Mouse (Mus musculus) kidney, adult 18-20 months (tissue): ENCODE measurements around the gene Zfp574.

Experiments used
- DNase-seq: peaks from one replicate; pipeline ENCODE4 v3.0.0; 2021

Zfp574 gene

DNA sequence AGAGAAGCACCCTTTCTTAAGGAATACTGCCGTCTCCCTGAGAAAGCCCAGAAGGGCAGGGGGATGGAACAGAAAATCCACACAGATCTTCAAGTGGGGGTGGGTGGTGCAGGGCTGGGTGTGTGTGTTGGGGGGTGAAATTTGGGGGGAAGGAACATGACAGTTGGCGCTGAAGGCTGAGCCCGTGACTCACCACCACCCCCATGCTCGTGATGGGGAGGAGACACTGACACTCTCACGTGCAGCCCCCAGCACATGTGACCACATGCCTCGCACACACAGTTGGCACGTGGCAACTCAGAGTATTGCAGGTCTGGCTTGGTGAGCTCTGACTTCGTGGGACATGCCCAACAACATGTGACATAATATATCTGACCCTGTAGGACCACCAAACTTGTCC is 1.6 kb downstream of the Zfp574 start:
- no peak for DNase-seq

DNA sequence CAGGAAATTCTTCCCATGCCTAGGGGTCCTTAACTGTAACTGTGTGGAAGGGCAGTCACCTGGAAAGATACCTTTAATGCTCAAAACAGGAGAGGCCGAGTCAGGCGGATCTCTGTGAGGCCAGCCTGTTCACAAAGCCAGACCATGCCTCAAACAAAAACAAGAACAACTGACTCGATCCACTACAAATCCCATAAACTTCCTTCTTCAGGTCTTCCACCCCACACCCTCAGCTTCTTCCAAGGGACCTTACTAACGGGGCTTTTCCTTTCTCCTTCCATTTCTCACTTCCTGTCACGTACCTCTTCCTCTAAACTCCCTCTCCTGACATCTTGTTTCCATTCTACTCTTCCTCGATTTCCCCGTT is 3.9 kb downstream of the Zfp574 start:
- DNase-seq = no peak

DNA sequence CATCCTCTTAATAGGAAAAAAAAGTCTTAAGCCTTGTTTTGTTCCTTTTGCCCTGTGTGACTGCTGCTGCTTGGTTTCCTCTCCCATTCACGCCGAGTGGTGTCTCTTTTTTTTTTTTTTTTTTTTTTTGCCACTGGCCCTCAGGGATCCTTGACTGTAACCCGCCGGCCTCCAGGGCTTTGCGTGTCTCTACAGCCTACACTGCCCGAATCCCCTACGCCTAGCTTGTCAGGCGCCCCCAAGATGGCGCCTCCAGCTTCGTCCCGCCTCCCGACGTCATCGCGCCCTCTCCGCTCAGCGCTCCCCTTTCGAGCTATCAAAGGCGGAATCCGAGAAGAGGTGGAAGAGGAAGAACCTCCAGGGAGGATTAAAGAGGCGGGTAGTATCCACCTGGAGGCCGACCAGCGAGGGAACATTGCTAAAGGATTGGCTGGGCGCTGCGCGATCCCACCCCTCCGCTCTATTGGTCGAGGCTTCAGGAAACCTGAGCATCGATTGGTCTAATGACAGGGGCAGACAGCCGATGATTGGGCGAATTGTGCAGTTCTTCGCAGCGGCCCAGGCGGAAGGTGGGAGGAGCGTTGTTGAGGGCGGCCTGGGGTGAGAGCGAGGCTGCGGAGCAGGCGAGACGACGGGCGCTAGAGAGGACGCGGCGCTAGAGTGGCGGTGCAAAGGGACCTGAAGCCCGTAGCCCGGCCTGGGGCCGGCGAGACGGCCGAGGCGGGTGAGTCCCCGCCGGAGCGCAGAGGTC is 4.5 kb downstream of the Zfp574 start:
- DNase-seq = peak; percentile 93

DNA sequence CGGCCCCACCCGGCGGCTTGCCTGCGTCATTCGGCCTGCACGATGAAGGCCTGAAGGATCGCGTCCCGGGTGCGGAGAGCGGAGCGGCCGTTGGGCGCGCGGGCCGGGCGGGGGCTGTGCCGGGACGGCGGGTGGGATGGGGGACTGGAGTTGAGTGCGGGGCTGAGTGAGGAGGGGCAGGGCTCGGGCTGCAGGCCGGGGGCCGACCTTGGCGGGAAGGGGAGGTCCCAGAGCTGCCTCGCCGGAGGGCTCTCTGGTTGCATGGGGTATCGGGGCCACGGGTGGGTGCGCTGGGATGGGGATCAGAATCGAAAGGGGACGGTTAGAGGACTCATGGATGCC is 5.0 kb downstream of the Zfp574 start:
- no peak for DNase-seq

DNA sequence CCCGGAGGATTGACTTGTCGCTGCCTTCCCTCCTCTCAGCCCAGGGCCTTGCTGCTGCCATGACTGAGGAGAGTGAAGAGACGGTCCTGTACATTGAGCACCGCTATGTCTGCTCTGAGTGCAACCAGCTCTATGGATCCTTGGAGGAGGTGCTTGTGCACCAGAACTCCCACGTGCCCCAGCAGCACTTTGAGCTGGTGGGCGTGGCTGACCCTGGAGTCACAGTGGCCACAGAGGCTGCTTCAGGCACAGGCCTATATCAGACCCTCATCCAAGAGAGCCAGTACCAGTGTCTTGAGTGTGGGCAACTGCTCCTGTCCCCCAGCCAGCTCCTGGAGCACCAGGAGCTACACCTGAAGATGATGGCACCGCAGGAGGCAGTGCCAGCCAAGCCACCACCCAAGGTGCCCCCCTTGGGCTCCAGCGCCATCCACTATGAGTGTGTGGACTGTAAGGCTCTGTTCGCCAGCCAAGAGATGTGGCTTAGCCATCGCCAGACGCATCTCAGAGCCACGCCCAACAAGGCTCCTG is 7.2 kb downstream of the Zfp574 start:
- DNase-seq = peak; percentile 47

DNA sequence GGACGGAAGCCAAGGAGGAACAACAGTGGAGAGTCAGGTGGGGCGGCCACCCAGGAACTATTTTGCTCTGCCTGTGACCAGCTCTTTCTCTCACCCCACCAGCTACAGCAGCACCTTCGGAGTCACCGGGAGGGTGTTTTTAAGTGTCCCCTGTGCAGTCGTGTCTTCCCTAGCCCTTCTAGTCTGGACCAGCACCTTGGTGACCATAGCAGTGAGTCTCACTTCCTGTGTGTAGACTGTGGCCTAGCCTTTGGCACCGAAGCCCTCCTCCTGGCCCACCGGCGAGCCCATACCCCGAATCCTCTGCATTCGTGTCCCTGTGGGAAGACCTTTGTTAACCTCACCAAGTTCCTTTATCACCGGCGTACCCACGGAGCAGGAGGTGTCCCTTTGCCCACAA is 8.1 kb downstream of the Zfp574 start:
- DNase-seq = no peak

DNA sequence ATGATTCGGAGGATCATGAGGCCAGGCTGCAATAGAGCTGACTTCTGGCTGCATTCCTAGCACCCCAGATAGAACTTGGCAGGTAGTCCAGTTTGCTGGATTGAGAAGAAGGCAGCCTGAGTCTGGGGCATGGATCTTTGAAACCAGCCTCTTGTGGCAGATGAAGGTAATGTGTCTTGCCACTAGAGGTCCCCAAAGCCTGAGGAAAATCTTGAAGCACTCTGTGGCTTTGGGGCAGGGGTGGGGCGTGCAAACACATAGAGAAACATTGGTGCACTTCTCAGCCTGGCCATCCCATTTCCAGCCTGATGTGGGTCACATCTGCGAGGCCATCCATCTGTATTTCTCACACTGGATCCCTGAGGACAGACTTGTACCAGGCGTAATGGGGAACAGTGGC is 10.1 kb downstream of the Zfp574 start:
- peak; percentile 35 for DNase-seq

DNA sequence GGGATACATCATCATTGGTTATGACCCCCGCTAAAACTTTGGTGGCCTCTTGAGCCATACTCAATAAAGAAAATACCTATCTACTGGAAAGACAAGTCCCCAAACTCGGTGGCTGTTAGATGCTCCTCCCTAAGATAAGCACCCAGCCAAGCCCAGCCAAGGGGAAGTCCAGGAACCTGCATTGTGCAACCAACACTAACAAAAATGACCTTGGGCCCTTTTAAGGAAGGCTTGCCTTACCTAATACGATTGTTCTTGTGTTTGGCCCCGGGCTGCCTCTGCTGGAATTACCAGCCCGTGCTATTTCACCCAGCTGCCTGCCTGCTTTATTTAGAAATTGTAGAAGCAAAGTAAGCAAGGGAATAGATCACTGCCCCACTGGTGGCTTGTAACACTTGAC is 12.3 kb downstream of the Zfp574 start:
- DNase-seq = no peak

DNA sequence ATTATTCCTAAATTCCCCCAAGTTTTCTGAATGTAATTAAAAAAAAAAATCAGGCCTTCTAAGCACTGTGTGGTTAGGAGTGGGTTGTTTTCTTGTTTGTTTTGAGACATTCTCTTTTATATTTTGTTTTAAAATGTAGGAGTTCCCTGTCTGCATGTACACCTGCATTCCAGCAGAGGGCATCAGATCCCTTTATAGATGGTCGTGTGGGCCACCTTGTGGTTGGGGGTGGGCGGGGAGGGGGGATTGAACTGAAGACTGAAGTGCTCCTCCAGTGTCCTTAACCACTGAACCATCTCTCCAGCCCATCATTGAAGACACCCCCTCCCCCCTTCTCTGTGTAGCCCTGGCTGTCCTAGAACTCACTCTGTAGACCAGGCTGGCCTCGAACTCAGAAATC is 14.3 kb downstream of the Zfp574 start:
- DNase-seq = no peak

DNA sequence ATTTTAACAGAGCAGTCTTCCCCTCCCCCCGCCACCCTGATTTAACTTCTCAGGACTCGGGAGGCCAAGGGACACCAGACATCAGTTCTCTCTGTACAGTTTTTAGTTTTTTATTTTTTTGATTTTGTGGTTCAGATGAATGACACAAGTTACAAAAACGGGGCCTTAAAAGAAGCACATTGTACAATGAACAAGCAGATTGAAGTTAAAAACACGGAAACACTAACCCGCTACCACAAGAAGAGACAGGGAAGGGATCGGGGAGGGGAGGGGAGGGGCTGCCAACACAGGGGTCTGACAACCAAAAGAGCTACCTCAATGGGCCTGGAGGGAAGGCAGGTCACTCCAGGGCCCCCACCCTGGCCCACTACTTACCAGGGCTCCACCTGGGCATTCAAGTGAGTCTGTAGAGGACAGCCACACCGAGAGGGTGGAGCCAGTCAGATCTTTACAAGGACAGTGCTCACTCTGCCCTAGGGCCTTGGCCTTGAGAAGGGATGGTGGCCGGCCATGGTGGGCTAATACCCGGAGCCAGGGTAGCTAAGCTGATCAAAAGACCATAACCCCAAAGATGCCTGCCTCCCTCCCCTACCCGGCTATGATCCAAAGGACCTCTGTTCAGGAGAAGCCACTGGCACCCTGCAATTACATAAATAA is 15.0 kb downstream of the Zfp574 start:
- no peak for DNase-seq

DNA sequence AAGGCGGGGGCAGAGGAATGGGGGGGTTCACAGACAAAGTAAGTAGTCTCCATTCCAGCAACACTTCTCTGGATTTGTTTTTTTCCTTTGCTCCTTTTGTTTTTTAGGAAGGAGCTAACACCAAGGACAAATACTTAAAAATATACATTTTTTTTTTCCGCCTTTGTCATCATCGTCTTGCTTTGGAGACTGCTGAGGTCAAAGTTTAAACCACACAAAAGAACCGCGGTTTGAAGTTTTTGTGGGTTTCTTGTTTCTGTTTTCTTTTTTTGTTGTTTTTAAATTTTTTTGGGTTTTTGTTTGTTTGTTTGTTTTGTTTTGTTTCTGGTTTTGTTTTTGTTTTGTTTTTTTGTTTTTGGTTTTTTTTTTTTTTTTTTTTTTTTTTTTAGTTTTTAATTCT is 15.6 kb downstream of the Zfp574 start:
- DNase-seq = no peak

DNA sequence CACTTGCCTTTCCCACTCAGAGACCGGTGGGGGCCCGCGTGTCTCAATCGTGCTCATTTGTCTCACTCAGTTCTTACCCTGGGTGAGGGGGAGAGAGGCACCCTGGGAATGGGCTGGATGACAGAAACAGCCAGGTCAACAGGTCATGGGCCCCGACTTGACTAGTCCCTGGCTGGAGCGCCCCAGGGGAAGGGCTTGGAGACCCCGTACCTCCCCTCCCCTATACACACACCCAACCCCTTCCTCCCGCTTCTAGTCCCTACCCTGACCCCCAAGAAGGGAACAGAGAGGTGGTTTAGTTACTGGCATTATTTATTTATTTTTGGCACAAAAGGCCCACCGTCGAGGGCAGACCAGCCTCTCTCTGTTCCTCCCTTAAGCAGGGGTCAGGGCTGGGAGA is 16.2 kb downstream of the Zfp574 start:
- no peak for DNase-seq

DNA sequence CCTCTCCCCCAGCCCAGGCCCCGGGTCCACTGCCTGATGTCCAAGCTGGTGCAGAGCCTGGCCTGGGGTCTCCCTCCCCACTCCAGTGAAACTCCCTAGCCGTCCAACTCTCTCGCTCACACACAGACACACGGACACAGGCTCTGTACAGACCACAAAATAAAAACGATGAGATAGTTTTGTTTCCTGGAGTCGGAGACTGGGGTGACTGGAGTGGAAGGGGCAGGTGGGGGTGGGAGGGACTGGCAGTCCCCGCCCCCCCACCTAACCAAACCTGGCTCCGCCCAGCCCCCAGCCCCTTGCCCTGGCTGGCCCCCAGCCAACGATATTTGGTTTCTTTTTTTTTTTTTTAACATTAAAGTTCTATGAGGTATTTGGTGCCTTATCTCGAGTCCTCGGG is 16.6 kb downstream of the Zfp574 start:
- no peak for DNase-seq

DNA sequence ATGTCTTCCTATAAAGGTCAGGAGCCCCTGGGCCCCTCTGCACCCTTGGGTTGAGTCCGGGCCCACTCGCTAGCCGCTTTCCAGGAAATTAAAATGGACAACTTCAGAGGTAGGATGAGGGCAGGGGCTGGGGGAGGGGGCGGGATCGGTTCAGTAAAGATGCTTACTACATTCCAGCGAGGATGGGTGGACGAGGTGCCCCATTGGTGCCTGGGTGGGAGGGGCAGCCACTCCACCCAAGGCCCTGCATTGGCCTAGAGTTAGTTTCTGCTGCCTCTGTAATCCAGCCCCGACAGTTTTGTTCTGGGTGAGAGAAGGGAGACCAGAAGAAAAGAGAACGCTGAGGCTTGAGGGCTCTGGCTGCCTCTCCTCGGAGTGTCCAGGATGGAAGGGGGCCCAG is 17.5 kb downstream of the Zfp574 start:
- no peak for DNase-seq

DNA sequence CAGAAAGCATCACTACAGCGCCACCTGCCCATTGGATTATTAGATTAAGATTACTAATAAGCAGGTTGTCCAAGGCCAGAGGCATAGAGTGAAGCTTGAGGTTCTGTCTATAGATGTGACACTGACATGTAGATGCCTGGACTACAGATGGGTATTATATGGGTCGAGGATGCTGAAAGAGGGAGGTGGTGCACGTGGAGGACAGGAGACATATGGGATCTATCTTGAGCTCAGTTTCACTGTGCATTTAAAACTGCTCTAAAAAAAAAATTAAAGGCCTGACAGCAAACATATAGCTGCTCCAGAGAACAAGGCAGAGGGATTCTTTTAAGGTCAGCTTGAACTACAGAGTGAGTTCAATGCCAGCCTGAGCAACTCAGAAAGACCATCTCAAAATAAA is 25.8 kb downstream of the Zfp574 start:
- no peak for DNase-seq

DNA sequence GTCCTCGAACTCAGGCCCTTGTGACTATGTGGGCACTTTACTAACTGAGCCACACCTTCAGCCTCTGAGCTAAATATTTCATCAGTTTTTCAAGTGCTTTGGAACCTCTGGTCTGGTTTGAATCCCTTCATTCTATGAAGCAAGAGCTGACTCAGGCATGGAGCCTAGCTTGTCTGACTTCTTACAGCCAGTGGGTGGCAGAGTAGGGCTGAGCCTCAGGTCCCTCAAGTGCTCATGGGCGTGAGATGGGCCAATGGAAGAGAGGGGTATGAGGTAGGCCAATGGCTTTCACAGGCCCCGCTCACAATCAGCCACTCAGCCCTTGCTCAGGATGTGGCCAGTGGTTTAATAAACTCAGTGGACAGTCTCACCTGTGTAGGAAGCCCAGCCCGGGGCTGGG is 27.2 kb downstream of the Zfp574 start:
- no peak for DNase-seq

DNA sequence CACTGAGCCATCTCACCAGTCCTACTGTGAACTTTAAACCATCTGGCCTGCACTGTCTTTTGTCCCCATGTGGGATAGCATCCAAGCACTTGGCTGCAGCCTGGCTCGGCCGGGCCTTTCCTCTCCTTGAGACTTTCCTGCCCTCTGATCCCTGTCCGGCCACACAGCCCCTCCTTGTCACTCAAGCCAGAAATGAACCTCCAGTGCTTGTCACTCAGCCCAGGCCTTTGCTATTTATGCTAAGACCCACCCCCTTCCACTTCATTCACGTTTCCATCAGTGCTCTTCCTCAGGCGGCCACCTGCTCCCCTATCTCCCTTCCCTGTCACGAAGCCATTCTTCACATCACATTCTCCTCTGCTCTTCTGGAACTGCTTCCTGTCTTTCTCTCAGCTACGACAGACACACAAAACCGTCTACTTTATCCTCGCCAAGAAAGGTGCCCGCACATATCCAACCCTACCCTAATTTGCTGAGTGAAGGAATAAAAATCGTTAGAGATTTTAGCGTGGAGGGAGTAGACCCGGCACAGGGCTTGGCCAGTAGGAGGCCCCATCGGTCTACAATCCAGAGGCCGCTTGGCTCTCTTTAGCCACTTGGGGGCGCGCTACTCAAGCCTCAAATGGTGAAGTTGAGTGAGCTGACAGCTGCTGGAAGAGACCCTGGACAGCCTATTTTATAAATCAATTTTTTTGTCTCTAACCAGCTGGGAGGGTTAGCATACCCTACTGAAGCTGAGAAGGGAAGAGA is 33.2 kb downstream of the Zfp574 start:
- peak; percentile 73 for DNase-seq

DNA sequence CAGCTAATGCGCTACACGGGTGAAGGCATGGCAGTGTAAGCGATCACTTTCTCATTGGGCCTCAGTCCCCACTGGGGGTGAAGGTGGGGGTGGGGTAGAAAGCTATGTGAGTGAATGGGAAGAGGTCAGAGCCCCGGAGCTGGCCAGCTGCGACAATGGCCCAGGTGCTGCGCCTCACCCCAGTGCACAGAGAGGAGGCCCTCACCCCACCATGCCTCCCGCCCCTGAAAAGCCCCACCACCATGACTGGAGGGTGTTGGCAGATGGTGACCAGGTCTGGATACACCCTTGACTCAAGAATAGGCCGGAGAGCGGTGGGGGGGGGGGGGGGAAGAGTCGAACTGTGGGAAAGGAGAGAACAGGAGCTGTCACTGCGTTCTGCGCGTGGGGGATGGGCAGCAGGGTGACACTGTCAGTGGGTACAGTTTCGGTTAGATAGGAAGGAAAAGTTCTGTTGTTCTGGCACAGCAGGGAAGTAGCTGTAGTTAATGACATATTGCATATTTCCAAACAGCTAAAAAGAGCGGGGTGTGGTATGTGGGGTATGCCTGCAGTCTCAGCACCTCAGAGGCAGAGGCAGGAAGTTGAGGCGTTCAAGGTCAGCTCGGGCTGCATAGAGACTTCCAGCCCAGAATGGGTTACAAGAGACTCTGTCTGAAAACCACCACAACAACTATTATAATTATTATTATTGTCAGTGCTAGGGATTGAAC is 34.6 kb downstream of the Zfp574 start:
- DNase-seq = no peak

DNA sequence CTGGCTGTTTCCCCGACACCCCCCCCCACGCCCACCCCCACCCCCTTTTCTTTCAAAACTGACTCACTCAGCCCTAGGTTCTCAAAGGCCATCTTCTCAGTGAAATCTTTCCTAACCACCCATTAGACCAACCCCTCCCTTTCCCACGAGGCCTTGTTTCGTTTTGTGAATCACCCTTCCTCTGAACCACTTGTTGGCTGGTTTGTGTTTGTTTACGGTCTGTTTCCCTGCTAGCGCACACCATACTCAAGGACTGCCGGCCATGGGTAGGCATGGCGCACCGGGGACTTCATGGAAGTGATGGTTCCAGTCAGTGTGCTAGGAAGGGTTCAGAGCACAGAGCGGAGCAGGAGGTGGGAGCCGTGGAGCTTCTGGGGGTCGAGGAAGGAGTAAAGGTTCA is 37.0 kb downstream of the Zfp574 start:
- DNase-seq = no peak

DNA sequence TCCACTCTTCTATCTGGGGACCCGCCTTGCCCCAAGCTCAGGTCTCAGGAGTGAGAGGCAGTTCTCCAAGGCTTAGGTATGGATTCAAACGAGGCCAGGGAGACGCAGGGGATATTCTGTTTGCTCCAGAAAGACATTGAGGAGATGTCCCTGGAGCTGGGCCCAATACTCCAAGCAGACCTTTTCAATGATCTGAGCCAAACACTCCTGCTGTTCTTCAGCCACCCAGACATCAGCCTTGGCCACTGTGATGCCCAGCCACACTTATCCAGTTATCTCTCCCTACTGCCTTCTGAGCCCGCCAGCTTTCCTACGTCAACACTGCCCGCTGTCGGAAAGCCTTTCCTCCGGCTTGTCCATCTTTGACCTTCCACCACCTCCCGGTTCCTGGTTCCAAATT is 38.0 kb downstream of the Zfp574 start:
- no peak for DNase-seq

DNA sequence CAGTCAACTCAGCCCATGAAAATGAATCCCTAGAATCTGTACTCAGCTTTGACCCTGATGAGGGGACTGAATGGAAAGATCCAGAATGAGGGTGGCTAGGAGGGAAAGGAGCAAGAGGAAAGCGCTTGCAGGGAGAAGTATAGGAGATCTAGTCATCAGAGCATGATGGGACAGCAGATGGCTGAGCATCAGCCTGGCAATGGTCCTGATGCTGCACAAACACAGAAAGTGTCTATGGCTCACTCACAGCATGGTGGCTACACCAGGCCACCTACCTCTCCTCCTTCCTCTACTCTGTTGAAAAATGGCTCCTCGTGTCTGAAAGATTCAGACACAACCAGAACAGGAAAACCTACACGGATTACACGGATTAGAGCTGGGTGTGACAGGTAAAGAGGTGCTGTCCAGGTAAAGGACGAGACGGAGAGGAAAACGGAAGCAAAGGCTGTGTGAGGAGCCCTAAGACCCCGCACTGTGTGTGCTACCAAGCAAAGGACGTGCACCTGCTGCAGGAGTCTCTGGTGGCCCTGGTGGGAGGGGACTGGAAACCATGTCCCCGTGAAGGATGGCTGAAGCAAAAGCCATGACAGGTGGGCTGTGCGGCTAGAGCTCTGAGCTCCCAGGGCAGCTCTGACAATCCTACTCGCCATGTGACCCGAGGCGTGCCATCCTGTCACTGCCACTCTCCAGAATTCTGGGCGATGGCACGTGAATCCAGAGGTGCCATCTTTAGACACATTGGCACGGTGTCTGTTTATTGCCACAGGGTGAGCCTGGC is 40.0 kb downstream of the Zfp574 start:
- no peak for DNase-seq

DNA sequence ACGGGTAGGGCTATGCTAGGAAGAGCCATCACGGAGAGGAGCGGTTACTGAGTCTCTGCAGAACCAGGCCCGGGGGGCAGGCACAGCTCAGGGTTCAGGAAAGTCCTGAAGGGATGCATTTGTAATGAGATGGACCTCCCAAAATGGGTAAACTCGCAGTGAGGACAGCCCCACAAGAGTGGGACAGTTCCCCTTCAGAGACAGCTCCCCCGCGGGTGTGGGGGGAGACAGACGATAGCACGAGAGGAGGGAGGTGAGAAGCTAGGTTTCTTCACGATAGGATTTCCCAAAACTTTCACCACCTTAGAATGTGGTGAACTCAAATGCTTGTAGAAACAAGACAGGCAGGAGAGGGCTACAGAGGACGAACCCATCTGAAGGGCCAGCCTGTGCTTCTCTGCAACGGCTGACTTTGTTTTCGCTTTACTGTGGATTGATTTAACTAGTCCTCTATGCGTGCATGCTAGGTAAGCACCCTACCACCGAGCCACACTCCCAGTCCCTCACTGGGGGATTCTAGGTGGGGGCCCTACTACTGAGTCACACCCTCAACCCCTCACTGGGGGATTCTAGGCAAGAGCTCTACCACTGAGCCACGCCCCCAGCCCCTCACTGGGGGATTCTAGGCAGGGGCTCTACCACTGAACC is 40.7 kb downstream of the Zfp574 start:
- DNase-seq = no peak
